Mouse (Mus musculus) thymus, adult 2 months (tissue): ENCODE measurements at regions not wholly inside any gene's neighbourhood (a gene's known extent, or its start where the extent isn't known, plus 50 kb on each side); places are given as distances from the start of the nearest gene placed in this dataset.

ENCODE experiments used
- DNase-seq: peaks from one replicate; pipeline ENCODE4 v3.0.0; 2021
- H3K27ac ChIP-seq: fragments of 200-500 bp; 2 replicates; pipeline ENCODE4 v1.5.1; 2012; ENCODE audit warnings: low read length, control low read depth; ENCODE audit not compliant: control insufficient read depth, insufficient read depth
- H3K27me3 ChIP-seq: fragments of 200-500 bp; 2 replicates; pipeline ENCODE4 v1.6.1; 2012; ENCODE audit warnings: mild to moderate bottlenecking, low read length, moderate library complexity, mixed read lengths; ENCODE audit not compliant: control insufficient read depth, insufficient read depth
- H3K36me3 ChIP-seq: fragments of 200-500 bp; 2 replicates; pipeline ENCODE4 v1.6.1; 2012; ENCODE audit warnings: mild to moderate bottlenecking, low read length, moderate library complexity; ENCODE audit not compliant: control insufficient read depth, insufficient read depth
- H3K4me1 ChIP-seq: fragments of 200-500 bp; replicated peaks from 2 replicates; pipeline ENCODE4 v1.6.1; 2012; ENCODE audit warnings: low read length; ENCODE audit not compliant: control insufficient read depth, insufficient read depth
- H3K4me3 ChIP-seq: fragments of 200-500 bp; 2 replicates; pipeline ENCODE4 v1.5.1; 2012; ENCODE audit warnings: mild to moderate bottlenecking, low read length, control low read depth, moderate library complexity; ENCODE audit not compliant: control insufficient read depth, insufficient read depth
- CTCF ChIP-seq: fragments of 200-500 bp; IDR thresholded peaks from 2 replicates; pipeline ENCODE4 v1.5.1; 2012; ENCODE audit warnings: mild to moderate bottlenecking, control low read depth, low read length, moderate library complexity, borderline replicate concordance; ENCODE audit not compliant: control insufficient read depth, poor library complexity, insufficient read depth; ENCODE audit errors: extremely low read depth
- POLR2A ChIP-seq: fragments of 200-500 bp; IDR thresholded peaks from 2 replicates; pipeline ENCODE4 v1.6.1; 2012; ENCODE audit warnings: mild to moderate bottlenecking, low read length, control low read depth, moderate library complexity; ENCODE audit not compliant: control insufficient read depth, poor library complexity, insufficient read depth; ENCODE audit errors: extremely low read depth
- WGBS: fragments of 180-500 bp; shearing (Covaris S2); methylation state at CpG from one replicate; pipeline ENCODE4 v1.1.7; 2018; 5-methylcytosine and 5-hydroxymethylcytosine counted together

DNA sequence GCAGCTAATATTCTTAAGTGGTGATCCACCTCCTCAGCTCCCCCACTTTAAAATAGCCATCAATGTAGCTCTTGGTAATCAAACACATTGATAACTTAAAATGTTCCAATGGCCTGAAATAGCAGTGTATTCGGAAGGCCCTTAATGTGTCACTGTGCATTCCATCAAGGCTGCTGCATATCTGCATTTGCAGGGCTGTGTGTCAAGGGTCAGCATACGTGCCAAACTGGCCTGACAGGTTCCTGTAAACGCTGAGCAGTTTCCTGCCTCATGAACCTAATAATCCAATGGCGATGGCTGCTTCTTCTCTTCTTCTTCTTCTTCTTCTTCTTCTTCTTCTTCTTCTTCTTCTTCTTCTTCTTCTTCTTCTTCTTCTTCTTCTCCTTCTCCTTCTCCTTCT is 211.7 kb upstream of the Nfe2l3 start:
- no peaks in the 10 kb centered on the region for H3K27me3 ChIP-seq
- no peak for TF ChIP-seq POLR2A
- TF ChIP-seq CTCF: no peak
- H3K4me1 ChIP-seq: no peaks in the 10 kb centered on the region
- WGBS: 71% methylated on average over 4 of the region's 4 CpGs
- no peak overlapping the region for H3K27ac ChIP-seq
- no peaks in the 10 kb centered on the region for H3K36me3 ChIP-seq
- DNase-seq: no peak
- no peak overlapping the region for H3K4me3 ChIP-seq

DNA sequence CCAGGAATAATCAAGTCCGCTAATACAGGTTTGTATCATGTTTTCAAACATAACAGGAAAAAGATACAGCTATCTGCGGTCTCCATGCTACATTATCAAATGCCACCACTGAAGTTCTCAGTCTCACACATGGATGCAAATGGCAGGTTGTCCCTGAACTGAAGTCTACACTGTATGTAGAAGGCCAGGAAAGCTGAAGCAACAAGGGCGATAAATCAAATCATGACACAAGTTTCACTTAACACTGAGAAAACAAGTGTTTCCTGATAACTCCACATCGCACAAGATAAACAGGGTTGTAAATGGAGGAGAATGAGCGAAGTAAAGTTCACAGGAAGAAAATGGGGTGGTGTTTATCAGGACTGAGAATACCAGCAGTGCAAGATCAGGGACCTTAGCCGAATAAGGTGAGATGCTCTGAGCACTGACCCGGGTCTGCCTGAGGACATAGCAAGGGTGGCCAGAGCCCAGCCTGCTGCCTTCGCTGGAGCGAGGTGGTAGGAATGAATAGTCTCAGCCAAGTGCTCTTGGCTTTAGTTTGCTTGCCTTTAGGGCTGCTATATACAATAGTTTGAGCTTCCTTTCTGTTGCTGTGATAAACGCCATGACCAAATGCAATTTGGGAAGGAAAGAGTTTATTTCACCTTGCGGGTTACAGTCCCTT is 196.3 kb upstream of the Nfe2l3 start:
- WGBS: 84% methylated on average over 11 of the region's 11 CpGs
- no peaks in the 10 kb centered on the region for H3K27me3 ChIP-seq
- no peaks in the 10 kb centered on the region for H3K36me3 ChIP-seq
- TF ChIP-seq POLR2A: no peak
- no peaks in the 10 kb centered on the region for H3K4me1 ChIP-seq
- no peak for DNase-seq
- no peak overlapping the region for H3K27ac ChIP-seq
- H3K4me3 ChIP-seq: no peak overlapping the region

DNA sequence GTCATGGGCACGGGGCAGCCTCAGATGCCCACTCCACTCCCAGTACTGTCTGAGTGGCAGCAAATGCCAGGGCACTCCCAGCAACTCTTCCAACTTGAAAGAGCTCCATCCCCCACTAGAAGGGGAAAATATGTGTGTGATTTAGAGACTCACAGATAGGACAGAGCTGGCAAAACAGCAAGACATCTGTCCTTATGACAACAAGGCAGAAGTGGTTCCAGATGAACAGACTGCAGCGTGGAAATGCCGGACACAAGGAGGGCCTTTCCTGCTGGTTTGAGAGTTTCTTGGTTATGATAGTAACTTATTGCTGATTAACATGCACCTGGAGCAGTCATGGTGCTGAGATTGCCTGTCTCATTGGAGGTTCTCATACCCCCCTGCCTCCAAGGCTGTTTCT is 192.4 kb upstream of the Nfe2l3 start:
- no peak for DNase-seq
- H3K4me3 ChIP-seq: no peak overlapping the region
- no peaks in the 10 kb centered on the region for H3K27me3 ChIP-seq
- 95% methylated on average over 3 of the region's 3 CpGs for WGBS
- TF ChIP-seq CTCF: no peak
- TF ChIP-seq POLR2A: no peak
- no peaks in the 10 kb centered on the region for H3K36me3 ChIP-seq
- H3K4me1 ChIP-seq: no peaks in the 10 kb centered on the region
- no peak overlapping the region for H3K27ac ChIP-seq

DNA sequence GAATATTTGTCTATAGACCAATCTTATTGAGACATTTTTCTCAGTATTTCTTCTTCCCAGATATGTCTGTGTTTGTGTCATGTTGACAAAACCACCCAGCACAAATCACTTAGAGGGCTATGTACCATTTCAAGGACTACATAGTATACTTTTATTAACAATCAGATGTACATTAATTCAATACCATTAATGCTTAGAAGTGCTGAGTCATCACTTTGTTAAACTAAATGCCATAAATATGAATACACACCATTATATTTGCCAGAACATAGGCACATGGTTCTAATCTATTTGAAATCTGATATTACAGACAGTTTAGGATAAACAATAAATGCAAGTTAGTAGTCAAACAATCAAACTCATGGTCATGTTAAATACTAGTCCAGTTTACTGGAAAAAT is 182.2 kb upstream of the Nfe2l3 start:
- Histone ChIP-seq H3K4me3 (no peak overlapping the region), H3K4me1 (no peaks in the 10 kb centered on the region), H3K27ac (no peak overlapping the region), H3K27me3 (no peaks in the 10 kb centered on the region), H3K36me3 (no peaks in the 10 kb centered on the region)
- no peak for DNase-seq
- TF ChIP-seq POLR2A (no peak), CTCF (no peak)

DNA sequence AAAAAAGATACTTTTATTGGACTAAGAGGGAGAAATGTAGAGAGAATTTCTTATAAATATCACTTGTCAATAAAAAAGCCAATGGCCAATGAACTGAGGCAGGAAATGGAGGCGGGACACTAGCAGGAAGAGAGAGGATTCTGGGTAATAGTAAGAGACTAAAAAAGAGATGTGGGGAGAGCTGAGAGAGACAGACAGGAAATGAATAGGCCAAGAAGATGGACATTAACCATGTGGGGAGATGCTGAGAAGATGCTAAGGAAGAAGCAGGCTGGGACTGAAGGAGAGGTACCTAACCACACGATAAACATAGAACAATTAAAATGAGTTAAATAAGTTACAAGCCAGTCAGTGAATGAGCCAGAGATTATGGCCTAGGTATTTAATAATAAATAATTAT is 181.0 kb upstream of the Nfe2l3 start:
- Histone ChIP-seq H3K27me3 (no peaks in the 10 kb centered on the region), H3K4me1 (no peaks in the 10 kb centered on the region), H3K27ac (no peak overlapping the region), H3K4me3 (no peak overlapping the region), H3K36me3 (no peaks in the 10 kb centered on the region)
- no peak for DNase-seq
- 93% methylated on average over 2 of the region's 2 CpGs for WGBS
- TF ChIP-seq POLR2A (no peak), CTCF (no peak)

- Histone ChIP-seq H3K27ac (no peak overlapping the region), H3K4me3 (no peak overlapping the region), H3K4me1 (no peaks in the 10 kb centered on the region), H3K36me3 (no peaks in the 10 kb centered on the region), H3K27me3 (no peaks in the 10 kb centered on the region)
- no peak for DNase-seq
- 78% methylated on average over 3 of the region's 3 CpGs for WGBS
- TF ChIP-seq CTCF (no peak), POLR2A (no peak)
Measured at GRCm38 (mm10) chr6:51252721-51253120, 179.7 kb upstream of the Nfe2l3 start.

DNA sequence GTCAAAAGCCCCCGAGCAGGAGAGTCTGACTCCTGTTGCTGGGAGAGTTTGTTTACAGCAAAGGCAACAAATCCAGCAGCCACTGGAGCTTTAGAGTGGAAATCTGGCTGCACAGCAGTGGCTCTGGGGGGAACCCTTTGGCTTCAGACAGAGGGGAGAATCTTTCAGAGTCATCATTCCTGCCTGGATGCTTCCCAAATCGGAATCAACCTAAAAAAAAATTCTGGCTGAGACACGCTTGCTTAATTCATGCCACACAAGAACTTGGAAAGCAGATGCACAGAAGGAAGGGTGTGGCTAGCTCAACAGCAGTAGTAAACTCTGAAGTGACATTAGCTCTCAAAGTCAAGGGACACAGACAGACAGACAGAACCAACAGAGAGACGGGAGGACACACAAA is 175.8 kb upstream of the Nfe2l3 start:
- Histone ChIP-seq H3K27ac (no peak overlapping the region), H3K4me1 (no peaks in the 10 kb centered on the region), H3K36me3 (no peaks in the 10 kb centered on the region), H3K27me3 (no peaks in the 10 kb centered on the region), H3K4me3 (no peak overlapping the region)
- no peak for DNase-seq
- WGBS: 95% methylated on average over 4 of the region's 4 CpGs
- no peak for TF ChIP-seq POLR2A
- TF ChIP-seq CTCF: no peak
